Mouse (Mus musculus): ENCODE results near the gene Gm10271.
A peak's percentile ranks its signal among the peaks of the same experiment; 100 is the strongest.

Gm10271 gene

DNA sequence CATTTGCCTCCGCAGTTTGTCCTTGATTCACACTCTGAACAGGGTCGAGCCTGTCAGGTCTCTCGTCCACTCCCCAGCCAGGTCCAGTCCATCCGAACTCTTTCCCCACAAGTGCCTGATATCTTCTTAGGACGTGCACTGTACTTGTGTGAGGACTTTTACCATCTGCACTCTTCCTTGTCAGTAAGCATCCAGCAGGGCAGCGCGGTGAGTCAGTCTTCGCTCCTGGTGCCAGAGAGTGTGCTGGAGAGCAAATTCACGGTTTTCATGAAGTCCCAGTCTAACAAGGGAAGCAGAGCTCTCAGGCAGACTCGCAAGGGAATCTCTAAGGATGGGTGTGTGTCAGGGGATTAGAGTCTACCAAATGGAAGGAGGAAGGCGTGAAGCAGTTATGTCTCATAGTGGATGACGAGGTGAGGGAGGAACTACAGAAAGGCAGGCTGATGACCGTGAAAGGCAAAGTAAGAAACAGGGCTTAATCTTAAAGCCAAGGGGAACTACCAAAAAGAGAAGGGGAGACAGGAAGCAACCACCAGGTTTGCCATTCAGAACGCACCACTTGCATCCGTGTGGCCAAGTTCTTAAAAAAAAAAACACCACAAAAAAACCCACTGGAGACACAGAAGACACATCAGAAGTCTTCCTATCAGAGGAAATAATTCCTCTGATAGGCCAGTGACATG is 40.8 kb downstream of the Gm10271 start:
- no peak for DNase-seq (ENCODE audit: low read depth)

DNA sequence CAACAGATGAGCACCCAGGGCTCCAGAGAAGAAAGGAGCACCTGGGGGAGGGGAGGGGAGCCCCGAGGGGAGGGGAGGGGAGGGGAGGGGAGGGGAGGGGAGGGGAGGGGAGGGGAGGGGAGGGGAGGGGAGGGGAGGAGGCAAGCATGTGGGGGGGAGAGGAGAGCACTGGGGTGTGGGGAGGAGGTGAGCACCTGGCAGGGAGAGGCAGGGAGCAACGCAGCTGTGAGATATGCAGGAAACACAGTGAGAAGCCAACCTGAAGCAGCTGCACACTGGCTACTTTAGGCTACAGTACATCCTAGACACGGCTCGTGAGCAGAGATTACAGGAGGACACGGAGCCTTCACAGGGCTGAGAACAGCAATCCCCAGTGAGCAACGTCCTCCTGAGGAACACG is 41.5 kb downstream of the Gm10271 start:
- DNase-seq (ENCODE audit: low read depth) = no peak

GRCm38 (mm10) chr10:116930506-116930905 is 41.9 kb downstream of the Gm10271 start:
- DNase-seq (ENCODE audit: low read depth) = peak; percentile 29

GRCm38 (mm10) chr10:116928826-116929225 is 43.6 kb downstream of the Gm10271 start:
- peak; percentile 51 for DNase-seq (ENCODE audit: low read depth)

DNA sequence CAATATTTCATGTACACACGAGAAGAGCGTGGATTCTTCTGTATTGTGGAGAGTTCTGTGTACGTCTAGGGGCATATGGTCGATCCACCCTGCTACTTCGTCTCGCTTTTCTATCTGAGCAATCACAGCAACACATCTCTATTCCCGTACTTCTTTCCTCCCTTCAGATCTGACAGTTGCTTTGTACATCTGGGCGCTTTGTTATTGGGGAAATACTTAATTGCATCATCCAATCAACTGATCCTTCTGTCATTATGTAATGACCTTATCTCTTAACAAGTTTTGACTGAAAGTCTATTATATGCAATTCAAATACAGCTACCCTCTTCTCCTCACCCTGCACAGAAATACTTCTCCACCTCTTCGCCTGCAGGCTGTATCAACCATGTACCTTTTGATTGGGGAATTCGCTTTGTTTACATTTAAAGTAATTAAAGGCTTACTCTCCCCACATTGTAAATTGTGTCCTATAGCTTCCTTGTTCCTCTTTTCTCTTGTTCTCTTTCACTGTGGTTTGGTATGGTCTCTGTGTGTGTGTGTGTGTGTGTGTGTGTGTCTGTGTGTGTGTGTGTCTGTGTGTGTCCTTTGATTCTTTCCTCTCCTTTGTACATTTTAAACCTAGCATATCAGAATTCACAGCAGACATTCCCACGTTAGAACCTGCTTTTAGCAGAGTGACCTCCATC is 45.8 kb downstream of the Gm10271 start:
- DNase-seq (ENCODE audit: low read depth) = peak; percentile 59

GRCm38 (mm10) chr10:116923651-116924495 is 48.5 kb downstream of the Gm10271 start:
- no peak for DNase-seq (ENCODE audit: low read depth)

DNA sequence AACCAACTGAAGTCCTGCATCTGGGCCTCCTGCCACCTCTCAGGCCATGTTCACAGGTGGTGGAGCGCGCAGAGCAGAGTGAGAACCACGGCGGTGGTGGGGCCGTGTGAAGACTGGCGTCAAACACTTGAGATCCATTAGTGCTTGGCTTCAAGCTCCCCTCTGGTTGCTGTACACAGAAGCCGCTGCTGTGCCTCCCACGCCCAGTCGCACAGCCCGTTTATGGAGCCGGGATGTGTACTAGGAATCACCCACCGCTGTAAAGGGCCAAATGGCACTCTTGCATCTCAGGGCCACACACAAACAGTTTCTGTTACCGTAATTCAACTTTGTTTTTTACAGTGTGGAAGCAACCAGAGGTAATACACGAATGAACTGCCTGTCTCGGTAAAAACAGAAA is 50.2 kb downstream of the Gm10271 start:
- DNase-seq (ENCODE audit: low read depth) = no peak

DNA sequence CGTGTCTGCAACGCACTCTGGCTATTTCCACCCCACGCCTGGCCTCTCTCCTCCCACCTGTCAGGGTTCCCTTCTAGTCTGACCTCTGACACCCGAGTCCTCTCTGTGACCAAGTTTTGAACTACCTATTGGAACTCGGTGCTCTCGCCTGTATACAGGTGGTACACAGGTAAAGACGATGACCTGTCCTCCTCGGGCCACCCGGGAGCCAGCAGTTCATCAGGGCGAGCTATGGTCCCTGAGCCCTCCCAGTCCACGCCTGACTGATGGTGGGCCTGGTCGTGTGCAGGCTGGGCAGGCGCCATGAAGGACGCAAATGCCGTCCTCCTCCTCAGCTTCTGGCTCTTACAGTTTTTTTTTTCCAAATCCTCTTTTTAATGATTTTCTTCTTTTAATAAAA is 51.0 kb downstream of the Gm10271 start:
- DNase-seq (ENCODE audit: low read depth) = no peak

DNA sequence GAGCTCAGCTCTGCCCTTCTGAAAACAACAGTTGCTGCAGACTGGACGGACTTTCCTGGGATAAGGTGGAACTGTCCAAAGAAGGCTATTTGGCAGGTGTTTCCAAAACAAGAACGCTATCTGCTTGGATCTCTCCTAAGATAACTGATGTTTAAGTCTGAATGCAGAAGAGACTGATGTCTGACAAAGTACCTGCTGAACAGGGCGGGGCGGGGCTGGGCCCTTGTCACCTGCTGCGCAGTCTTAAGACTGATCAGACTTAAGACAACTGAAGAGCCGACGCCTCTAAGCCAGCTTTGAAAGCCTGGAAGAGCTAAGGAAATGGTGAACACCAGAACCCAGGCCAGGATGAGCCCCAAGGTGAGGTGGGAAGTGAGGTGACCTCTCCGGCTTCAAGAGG is 51.8 kb downstream of the Gm10271 start:
- DNase-seq (ENCODE audit: low read depth) = no peak

DNA sequence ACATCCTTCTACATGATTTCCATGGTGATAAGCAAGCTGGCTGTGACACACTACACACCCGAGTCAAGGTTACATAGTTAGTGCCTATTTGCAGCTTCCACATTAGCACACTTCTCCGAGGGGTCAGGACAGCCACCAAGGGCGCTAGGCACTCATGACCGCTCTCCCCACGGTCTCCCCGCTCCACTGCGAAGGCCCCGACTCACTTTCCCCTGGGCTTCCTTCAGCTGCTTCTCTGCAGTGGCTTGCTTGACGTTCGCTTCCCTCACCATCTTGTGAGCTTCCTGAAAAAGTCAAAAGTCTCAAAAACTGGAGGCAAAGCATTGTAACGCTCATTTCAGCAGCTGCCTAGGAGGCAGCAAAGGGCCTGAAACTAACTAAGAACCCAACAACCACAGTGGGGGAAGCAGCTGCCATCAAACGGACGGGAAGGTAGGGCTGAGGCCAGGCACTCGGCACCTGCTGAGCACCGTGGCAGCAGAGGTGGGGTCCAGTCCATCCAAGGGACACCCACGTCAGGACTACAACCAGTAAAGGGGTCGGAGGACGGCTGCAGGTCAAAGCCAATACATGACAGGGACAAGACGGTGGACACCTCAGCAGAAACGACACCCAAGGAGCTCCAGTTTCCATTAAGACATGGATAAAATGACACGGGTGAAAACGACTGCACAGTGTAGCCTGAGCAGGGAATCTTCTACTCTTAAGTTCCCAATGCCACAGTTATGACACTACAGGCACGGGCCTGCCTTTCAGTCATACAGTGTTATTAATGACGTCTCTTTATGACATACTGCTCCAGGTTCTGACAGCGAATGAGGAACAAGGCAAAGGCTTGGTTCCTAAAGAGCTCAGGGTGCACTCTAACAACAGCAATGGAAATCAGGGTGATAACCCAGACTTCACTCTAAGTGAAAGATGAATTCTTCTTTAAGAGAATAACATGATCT is 52.8 kb downstream of the Gm10271 start:
- no peak for DNase-seq (ENCODE audit: low read depth)

DNA sequence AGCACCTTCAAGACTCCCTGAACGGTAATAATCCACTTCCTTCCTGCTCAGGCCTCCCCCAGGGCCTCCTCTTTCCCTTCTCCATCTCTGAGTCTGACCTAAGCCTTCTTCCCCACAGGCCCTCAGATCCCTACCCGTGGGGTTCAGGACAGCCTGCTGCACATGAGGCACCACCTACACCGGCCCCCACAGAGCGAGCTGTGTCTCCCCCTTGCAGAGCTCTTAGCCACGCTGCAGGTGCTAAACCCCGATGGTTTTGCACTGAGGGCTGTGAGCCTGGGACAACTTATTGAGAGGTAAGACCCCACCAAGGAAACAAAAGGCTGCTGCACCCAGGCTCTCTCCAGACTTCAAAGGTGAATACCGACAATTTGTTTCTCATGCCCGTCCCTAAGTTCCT is 55.8 kb downstream of the Gm10271 start:
- no peak for DNase-seq (ENCODE audit: low read depth)

GRCm38 (mm10) chr10:116915286-116915685 is 57.1 kb downstream of the Gm10271 start:
- no peak for DNase-seq (ENCODE audit: low read depth)

DNA sequence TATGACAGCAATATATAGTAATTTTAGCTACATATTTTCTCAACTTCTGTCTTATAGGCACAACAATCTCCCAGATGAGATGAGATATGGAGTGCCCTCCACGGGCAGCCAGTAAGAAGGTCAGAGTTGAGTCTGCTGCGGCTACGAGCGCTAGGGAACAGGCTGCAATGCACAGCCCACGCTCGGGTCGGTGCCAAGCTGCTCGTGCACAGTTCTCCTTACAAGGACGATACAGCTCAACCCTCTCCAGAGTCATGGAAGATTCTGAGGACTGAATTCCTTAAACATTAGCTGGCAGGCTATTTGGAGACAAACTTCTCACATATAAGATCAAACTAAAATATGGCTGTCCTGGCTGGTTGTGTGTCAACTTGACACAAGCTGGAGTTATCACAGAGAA is 57.8 kb downstream of the Gm10271 start:
- no peak for DNase-seq (ENCODE audit: low read depth)

DNA sequence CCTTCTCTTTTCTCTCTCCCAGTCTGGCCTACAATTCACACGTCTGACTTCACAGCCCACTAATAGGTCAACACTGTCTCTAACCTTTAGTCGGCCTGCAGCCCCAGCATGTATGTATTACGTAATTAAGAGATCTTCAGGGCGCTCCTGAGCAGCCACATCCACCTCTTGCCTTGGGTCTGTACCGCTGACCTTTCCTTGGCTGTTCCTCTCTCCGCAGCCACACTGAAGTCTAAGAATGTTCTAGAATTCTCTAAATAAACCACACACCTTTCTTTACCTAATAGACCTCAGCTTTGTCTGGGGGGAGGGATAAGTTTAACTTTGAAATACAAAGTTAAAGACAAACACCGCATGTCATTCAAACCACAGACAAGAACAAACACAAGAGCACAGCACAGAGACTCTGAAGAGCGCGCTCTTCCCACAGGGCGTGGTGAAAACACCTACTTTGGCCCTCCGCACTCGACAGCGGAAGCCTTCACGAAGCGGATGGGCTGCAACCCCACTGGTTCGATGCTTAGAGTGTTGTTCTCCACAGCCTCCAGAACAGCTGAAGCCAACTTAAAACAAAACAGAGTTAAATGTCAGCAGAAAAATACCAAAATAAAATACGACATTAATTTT is 58.6 kb downstream of the Gm10271 start:
- no peak for DNase-seq (ENCODE audit: low read depth)

DNA sequence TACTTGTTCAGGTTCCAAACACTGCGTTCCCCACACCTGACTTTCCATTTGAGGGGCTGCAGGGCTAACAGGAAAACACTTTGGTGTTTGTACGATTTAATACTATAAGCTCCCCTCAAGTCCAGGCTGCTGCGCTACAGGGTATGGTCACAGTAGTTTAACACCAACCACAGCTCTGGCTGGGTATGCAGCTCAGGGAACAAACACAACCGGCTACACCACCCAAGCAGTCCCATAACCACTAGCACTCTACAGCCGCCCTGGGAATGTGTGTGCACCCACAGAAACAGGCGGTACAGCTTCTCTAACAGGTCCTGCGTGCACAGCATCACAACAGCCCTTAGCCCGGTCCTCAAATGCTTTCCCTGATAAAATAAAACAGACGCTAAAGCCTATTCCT is 59.6 kb downstream of the Gm10271 start:
- no peak for DNase-seq (ENCODE audit: low read depth)

- DNase-seq (ENCODE audit: low read depth) = no peak
Observed at GRCm38 (mm10) chr10:116908901-116909642, 63.3 kb downstream of the Gm10271 start.
